Mouse (Mus musculus): ENCODE measurements around the gene Bnipl. TPM values are rescaled to one million over a fixed set of nuclear protein-coding genes. Genes with fewer than 3 reads are reported as not detected.
"Not testable (repeated sequence)": the region's sequence is repeated elsewhere in the genome, so short reads cannot be mapped to it uniquely, and the experiment has no call there.

Gene Bnipl
- total RNA-seq, 2 experiments from 2014 or later: 0.32 TPM; not detected in 1

DNA sequence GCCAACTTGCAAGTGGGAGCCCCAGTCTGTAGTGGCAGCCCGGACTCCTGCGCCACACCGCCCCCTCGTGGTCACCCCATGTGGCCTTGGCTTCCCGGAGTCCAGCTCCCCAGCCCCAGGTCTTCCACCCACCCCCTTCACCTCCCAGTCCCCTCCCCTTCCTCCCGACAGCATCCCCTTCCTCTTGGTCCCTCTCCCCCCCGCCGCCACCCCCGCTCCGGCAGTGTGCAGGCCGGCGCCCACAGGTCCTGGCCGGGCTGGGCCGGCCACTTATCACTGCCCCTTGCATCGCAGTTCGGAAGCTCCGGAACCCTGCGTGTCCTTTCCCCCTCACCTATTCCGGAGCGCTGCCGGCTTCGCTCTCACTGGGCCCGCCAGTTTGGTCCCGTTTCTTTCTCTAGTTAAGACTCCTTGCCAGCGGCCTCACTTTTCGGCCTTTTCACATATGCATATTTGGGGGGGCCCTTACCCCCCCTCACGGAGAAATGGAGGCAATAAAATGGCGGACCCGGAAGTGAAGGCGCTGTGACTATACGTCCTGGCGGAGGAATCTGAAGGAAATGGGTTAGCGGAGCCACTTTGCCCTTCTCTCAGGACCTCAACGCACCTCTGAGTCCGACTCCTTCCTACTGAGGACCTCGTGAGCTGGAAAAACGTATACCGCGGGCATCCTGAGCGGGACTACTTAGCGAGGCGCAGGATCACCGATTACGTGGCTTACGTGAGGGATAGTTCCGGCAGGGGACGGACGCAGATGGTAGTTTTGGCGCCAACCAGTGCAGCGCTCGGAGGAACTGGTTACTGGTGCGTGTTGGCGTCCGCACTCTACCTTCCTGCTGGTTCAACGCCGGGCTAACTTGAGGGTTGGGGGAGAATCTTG lies 33.5 kb downstream of the Bnipl start, which contains the start of gene Gabpb2:
Gabpb2 (minus strand) TSS at position 662 of the 880 bp plus-strand sequence.
- intact Hi-C loops (cut with DNase I): loop anchor here (2.0 to 5.0 kb wide), 2 partner anchors 45 to 75 kb away; partner anchors contain the start of gene Tnfaip8l2
- peak; percentile 98 to 99 for DNase-seq

DNA sequence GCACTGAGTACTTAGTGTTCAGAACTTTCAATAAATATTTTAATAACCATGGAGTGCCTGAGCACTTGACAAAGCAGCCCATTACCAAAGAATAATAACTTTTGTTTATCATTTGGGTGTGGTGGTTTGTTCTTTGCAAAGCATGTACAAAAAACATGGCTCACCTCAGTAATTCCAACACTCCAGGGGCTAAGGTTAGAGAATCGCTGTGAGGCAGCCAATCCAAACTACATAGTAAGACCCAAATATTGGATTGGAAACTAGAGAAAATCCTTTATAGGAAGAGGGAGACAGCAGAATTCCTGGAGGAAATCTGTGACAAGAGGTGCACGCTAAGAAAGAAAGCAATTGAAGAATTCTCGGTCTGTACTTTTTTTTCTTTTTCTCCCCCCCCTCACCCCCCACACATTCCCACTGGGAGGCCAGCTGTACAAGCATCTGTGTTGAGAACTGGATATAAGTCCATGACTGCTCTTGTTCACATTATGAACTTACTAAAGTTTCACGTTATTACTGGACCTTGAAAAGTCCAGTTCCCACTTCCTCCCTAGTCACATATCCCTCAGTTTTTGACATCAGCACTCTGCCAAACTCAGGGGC lies 34.2 kb downstream of the Bnipl start:
- DNase-seq: no peak
- intact Hi-C loops (cut with DNase I): loop anchor here (2.0 to 5.0 kb wide), 2 partner anchors 46 to 74 kb away; partner anchors contain the start of gene Tnfaip8l2

DNA sequence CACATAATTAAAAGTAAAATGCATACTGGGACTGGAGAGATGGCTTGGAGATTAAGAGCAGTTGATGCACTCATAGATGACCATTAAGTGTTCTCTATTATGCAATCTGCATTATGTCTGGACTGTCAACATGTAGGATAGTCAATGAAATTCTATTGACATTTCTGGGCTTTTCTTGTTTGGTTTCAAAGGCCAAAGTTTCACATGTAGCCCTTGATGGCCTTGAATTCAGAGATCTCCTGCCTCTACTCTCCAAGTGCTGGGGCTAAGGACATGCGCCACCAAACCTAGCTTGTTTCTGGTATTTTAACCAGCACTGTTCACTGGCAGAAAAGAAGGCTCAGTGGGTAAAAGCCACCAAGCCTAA lies 37.4 kb downstream of the Bnipl start:
- no peak for DNase-seq
- intact Hi-C loops (cut with DNase I): no loop called here

DNA sequence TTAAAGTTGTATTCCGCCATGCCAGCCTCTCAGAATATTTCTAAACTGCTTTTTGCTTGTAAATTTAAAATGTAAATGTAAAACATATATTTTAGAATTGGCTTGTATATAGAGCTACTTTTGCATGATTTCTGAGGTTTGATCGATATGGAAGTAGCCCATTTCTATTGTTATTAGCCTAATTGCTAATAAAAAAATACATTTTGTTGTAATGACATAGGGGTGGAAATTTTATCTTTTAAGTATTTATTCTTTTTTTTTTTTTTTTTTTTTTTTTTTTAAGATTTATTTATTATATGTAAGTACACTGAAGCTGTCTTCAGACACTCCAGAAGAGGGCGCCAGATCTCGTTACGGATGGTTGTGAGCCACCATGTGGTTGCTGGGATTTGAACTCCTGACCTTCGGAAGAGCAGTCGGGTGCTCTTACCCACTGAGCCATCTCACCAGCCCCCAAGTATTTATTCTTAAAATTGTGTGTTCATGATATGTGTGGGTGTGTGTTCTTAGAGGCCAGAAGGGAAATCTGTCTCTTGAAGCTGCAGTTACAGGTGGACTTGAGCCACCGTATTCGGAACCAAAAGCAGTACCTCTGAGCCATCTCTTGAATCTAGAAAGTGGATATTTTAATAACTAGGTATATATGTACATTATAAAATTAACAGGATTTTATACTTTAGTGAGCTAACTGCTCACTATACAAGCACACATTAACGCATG lies 37.9 kb downstream of the Bnipl start:
- DNase-seq; intact Hi-C loops (cut with DNase I): not testable (repeated sequence)

DNA sequence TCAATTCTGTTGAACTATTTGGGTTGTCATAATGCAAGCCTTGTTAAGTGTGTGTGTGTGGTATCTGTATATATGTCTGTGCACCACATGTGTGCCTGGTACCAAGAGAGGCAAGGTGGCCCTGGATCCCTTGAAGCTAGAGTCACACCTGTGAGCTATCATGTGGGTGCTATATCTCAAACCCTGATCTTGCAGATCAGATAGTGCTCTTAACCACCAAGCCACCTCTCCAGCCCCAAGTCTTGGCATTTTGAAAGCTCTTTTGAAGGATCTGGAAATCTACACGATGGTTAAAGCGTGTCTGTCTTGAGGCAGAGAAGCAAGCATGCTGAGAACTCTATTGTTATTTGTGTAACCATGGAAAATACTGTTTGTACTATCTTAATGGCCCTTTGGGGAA lies 40.4 kb downstream of the Bnipl start:
- DNase-seq: no peak

DNA sequence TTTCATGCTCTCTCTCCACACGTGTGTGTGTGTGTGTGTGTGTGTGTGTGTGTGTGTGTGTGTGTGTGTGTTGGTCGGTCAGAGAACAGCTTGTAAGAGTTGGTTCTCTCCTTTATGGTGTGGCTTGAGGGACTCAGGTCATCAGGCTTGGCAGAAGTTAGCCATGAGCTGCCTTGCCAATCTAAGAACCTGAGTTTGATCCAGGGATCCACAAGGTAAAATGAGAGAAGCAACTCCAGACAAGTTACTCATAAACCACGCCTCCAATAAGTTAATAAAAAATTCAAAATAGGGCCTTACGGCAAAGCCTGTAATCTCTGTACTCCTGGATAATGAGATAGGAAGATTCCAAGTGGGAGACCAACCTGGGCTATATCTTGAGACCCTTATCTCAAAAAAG lies 42.7 kb downstream of the Bnipl start:
- DNase-seq: no peak
- intact Hi-C loops (cut with DNase I): no loop called here

More for the DNA sequence above, 40.4 kb downstream of the Bnipl start:
- intact Hi-C loops (cut with DNase I): no loop called here

DNA sequence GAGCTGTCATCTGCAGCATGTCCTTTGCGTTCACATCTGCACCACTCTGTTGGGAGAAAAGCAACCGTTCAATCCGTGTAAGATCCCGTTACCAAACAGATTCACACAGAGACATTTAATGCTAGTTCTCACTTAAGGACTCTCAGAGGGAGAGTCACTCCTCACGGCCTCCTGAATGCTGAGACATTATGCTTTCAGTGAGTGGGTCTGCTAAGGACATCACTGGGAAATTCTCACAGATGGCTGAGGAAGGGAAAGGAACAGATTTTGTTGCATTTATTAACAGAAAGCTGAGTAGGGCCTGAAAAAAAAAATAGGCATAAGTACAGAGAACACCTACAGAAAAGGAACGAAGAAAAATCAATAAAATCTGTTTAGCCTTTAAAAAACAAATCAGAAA lies 47.1 kb downstream of the Bnipl start:
- intact Hi-C loops (cut with DNase I): no loop called here
- DNase-seq: no peak

DNA sequence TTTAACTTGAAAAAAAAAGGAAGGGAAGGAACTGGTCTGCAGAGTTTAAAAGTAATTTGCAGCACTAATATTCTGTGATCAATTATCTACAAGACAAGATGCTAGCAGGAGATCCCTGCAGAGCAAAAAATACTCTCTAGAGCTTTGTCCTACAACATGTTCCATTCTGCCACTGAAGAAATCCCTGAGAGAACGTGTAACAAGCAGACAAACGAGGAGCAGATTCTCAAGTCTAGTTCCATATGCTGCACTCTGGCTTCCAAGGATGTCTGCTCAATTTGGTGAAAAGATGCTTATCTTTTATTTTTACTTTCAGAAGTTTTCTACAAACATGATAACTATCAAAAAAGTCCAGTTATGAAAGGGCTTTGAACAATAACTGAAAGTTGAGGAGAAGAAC lies 50.4 kb downstream of the Bnipl start:
- intact Hi-C loops (cut with DNase I): no loop called here
- no peak for DNase-seq

DNA sequence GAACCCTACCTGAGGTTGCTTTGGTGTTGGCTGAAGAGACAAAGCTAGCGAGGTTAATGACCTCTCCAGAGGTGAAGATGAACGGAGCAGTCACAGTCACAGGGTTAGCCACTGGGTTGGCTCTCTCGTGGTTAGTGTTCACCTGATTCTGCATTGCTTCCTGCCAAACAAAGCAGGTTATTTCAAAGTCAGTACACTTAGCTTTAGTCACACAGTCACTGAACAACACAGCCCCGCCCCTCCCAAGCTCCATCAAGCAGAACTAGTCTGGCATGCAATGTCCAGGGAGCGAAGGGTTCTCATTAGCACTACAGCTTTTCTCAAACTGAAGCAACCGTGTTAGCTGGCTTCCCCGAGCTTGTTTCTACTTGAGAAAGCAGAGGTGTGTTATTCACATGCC lies 50.9 kb downstream of the Bnipl start:
- DNase-seq: no peak
- intact Hi-C loops (cut with DNase I): no loop called here

DNA sequence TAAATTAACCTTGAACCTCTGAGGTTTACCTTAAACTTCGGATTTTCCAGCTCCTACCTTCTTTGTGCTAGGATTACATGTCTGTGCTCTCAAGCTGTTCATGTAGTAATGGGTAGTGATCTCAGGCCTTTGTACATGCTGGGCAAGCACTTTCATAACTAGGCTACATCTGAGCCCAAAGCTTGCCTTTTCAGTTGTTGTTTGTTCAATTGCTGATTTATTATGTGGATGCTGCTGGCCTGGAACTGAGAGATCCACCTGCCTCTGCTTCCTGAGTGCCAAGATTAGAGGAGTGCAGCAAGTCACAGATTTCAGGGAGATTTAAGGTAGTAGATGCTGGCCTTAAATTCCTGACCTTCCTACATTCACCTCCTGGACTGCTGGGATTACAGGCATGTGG lies 51.9 kb downstream of the Bnipl start:
- intact Hi-C loops (cut with DNase I): no loop called here
- DNase-seq: no peak

DNA sequence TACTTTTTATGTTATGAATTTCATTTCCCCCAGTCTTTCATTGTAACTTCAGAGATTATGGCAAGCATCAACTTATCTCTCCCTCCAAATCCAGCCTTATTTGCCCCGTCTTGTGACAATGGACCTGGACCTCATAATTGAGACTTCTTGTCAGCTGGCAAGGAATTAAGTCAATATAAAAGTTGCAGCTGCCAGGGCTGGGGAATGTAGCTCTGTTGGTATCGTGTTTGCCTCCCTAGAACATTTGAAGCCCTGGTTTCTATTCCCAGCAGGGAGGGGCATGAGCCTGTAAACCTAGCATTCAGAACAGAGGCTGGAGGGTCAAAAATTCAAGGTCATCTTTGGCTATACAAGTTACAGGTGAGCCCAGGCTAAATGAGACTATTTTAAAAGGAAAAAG lies 55.2 kb downstream of the Bnipl start:
- intact Hi-C loops (cut with DNase I): no loop called here
- DNase-seq: no peak

DNA sequence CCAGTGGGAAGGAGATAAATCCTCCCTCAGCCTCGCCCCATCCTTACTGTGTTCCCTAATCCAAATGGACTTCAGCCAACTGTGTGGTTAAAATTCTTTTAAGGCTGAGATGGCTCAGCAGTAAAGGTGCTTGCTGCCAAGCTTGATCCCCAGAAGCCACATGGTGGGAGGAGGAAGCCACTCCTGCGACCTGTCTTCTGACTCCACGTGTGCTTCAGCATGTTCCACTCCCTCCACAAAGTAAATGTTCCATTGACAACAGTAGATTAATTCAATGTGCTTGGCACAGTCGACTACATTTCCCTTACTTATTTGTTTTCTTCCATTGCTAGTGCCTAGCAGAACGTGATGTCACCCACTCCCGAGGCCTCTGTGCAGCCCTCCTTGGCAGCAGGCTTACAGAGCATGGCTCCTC lies 56.3 kb downstream of the Bnipl start:
- DNase-seq: no peak
- intact Hi-C loops (cut with DNase I): no loop called here

Other genes with a start within 250 kb of the Bnipl start
- gene Zfp687, start 235.7 kb downstream of the Bnipl start, total RNA-seq (2021): 10 to 100 TPM; 15.4 to 16.8 TPM
- gene Psmd4, start 208.6 kb downstream of the Bnipl start, total RNA-seq (2021): 100 to 1,000 TPM; 118 to 132 TPM
- gene Pip5k1a, start 144.3 kb downstream of the Bnipl start, total RNA-seq (2021): 10 to 100 TPM; 18.3 to 19.2 TPM
- 10 to 100 TPM; 32.4 to 32.5 TPM for gene Vps72, start 140.2 kb downstream of the Bnipl start, total RNA-seq (2021)
- gene Tmod4, start 126.7 kb downstream of the Bnipl start, total RNA-seq (2021): 10 to 100 TPM; 10.6 to 11.1 TPM
- 10 to 100 TPM; 29.5 to 33.5 TPM for gene Scnm1, start 117.2 kb downstream of the Bnipl start, total RNA-seq (2021)
- gene Lysmd1, start 117.1 kb downstream of the Bnipl start, total RNA-seq (2021): 1 to 10 TPM; 6.4 to 7.4 TPM
- gene Tnfaip8l2, start 108.8 kb downstream of the Bnipl start, total RNA-seq (2021): 1 to 10 TPM; 3.0 to 3.1 TPM
- 10 to 100 TPM in 1 of 2 experiments, 1 to 10 TPM in 1; 5.8 to 11.8 TPM for gene Sema6c, start 90.7 kb downstream of the Bnipl start, total RNA-seq (2021)
- 10 to 100 TPM; 14.9 to 15.0 TPM for gene Gabpb2, start 33.3 kb downstream of the Bnipl start, total RNA-seq (2021)
- 10 to 100 TPM; 31.9 to 33.6 TPM for gene Cdc42se1, start 22.5 kb downstream of the Bnipl start, total RNA-seq (2021)
- 1 to 10 TPM; 6.7 to 7.8 TPM for gene Mllt11, start 19.0 kb downstream of the Bnipl start, total RNA-seq (2021)
- not detected for gene Gm128, start 9.6 kb downstream of the Bnipl start, total RNA-seq (2021)
- 10 to 100 TPM; 22.3 to 25.8 TPM for gene Mindy1, start 30.2 kb upstream of the Bnipl start, total RNA-seq (2021)
- gene Prune1, start 30.9 kb upstream of the Bnipl start, total RNA-seq (2021): 10 to 100 TPM; 19.8 to 20.4 TPM
- gene Anxa9, start 56.0 kb upstream of the Bnipl start, total RNA-seq (2021): under 1 TPM; 0.38 to 0.76 TPM
- gene Cers2, start 63.6 kb upstream of the Bnipl start, total RNA-seq (2021): 10 to 100 TPM; 47.4 to 47.6 TPM
- gene Setdb1, start 106.0 kb upstream of the Bnipl start, total RNA-seq (2021): 10 to 100 TPM; 14.1 to 14.4 TPM
- not detected for gene 4930558C23Rik, start 151.6 kb upstream of the Bnipl start, total RNA-seq (2021)
- gene Arnt, start 183.2 kb upstream of the Bnipl start, total RNA-seq (2021): 10 to 100 TPM; 45.0 to 48.6 TPM
- 10 to 100 TPM; 13.6 to 14.3 TPM for gene Ctsk, start 248.1 kb upstream of the Bnipl start, total RNA-seq (2021)